Mouse (Mus musculus): ENCODE data around the gene Slc35b4. TPM values are rescaled to one million over a fixed set of nuclear protein-coding genes. Genes with fewer than 3 reads are reported as not detected.

Slc35b4 gene
- polyA plus RNA-seq (2014; fragmentation: Illumina TruSeq; extraction: RNeasy Lipid Tissue Mini Kit (QIAGEN cat#74804); ENCODE audit: low read depth, low replicate concordance) = 16.0 TPM

GRCm38 (mm10) chr6:34176864-34177247 lies at the start of gene Slc35b4:
Slc35b4 (minus strand) TSS chr6:34177111.

Other genes with a start within 250 kb of the Slc35b4 start
- gene Lrguk, start 147.7 kb downstream of the Slc35b4 start, polyA plus RNA-seq (2014; fragmentation: Illumina TruSeq; extraction: RNeasy Lipid Tissue Mini Kit (QIAGEN cat#74804); ENCODE audit: low read depth, low replicate concordance) = 55.0 TPM
- 152 TPM for gene Akr1b3, start 140.4 kb upstream of the Slc35b4 start, polyA plus RNA-seq (2014; fragmentation: Illumina TruSeq; extraction: RNeasy Lipid Tissue Mini Kit (QIAGEN cat#74804); ENCODE audit: low read depth, low replicate concordance)
- 20.0 TPM for gene Akr1b8, start 177.0 kb upstream of the Slc35b4 start, polyA plus RNA-seq (2014; fragmentation: Illumina TruSeq; extraction: RNeasy Lipid Tissue Mini Kit (QIAGEN cat#74804); ENCODE audit: low read depth, low replicate concordance)
- gene Akr1b10, start 207.1 kb upstream of the Slc35b4 start, polyA plus RNA-seq (2014; fragmentation: Illumina TruSeq; extraction: RNeasy Lipid Tissue Mini Kit (QIAGEN cat#74804); ENCODE audit: low read depth, low replicate concordance) = 5.0 TPM
- gene Akr1b7, start 235.2 kb upstream of the Slc35b4 start, polyA plus RNA-seq (2014; fragmentation: Illumina TruSeq; extraction: RNeasy Lipid Tissue Mini Kit (QIAGEN cat#74804); ENCODE audit: low read depth, low replicate concordance) = 0.27 TPM